Mouse (Mus musculus) intestine, postnatal 0 days (tissue): ENCODE results near the gene Gtf3c1. TPM values are rescaled to one million over a fixed set of nuclear protein-coding genes. Genes with fewer than 3 reads are reported as not detected.

Experiments used
- ATAC-seq: fragments of 200-750 bp; cut with Nextera tagmentation; 2 replicates; pipeline ENCODE4 v1.8.0; 2017; ENCODE audit warnings: mild to moderate bottlenecking, moderate TSS enrichment, moderate library complexity
- H3K27ac ChIP-seq: fragments of 300-500 bp; sonication (generic); 2 replicates; pipeline ENCODE4 v1.5.1; 2014; ENCODE audit warnings: mild to moderate bottlenecking, low read depth, low read length, moderate library complexity
- H3K27me3 ChIP-seq: fragments of 300-500 bp; sonication (generic); replicated peaks from 2 replicates; pipeline ENCODE4 v1.6.1; 2014; ENCODE audit warnings: low read length, mixed read lengths; ENCODE audit not compliant: control insufficient read depth, insufficient read depth
- H3K36me3 ChIP-seq: fragments of 300-500 bp; sonication (generic); 2 replicates; pipeline ENCODE4 v1.6.1; 2014; ENCODE audit warnings: mild to moderate bottlenecking, moderate library complexity; ENCODE audit not compliant: control insufficient read depth, insufficient read depth
- H3K4me1 ChIP-seq: fragments of 300-500 bp; sonication (generic); replicated peaks from 2 replicates; pipeline ENCODE4 v1.6.1; 2014; ENCODE audit warnings: antibody characterized with exemption, low read length, mixed read lengths; ENCODE audit not compliant: control insufficient read depth, insufficient read depth
- H3K4me2 ChIP-seq: fragments of 300-500 bp; sonication (generic); replicated peaks from 2 replicates; pipeline ENCODE4 v1.6.1; 2014; ENCODE audit warnings: low read depth, mild to moderate bottlenecking, moderate library complexity
- H3K4me3 ChIP-seq: fragments of 300-500 bp; sonication (generic); 2 replicates; pipeline ENCODE4 v1.5.1; 2014; ENCODE audit warnings: low read depth, low read length
- H3K9ac ChIP-seq: fragments of 300-500 bp; sonication (generic); 2 replicates; pipeline ENCODE4 v1.6.1; 2014; ENCODE audit warnings: mild to moderate bottlenecking, low read depth, low read length
- H3K9me3 ChIP-seq: fragments of 300-500 bp; sonication (generic); 2 replicates; pipeline ENCODE4 v1.6.1; 2016; ENCODE audit warnings: mixed run types; ENCODE audit not compliant: control insufficient read depth
- CTCF ChIP-seq: sonication (generic); IDR thresholded peaks from 2 replicates; pipeline ENCODE4 v1.5.1; 2016; ENCODE audit warnings: low read depth, mild to moderate bottlenecking, control low read depth, antibody characterized with exemption, moderate library complexity
- WGBS: fragments of 180-500 bp; shearing (Covaris S2); extraction: QIAGEN DNeasy Blood & Tissue Kit; methylation state at CpG from one replicate; pipeline ENCODE4 v1.1.7; 2014; 5-methylcytosine and 5-hydroxymethylcytosine counted together
- polyA plus RNA-seq: library from polyadenylated mRNA; unstranded; fragments of >200 nt; fragmentation: Nextera tagmentation; extraction: Ambion mirVana; gene quantifications from 2 replicates; pipeline ENCODE4 v1.2.1, GENCODE M21; 2015

The Gtf3c1 gene
- polyA plus RNA-seq, 1 experiment from 2014 or later: 6.8 TPM

GRCm38 (mm10) chr7:125637220-125638140, 70.1 kb downstream of the Gtf3c1 start:
- ATAC-seq: no peak
- TF ChIP-seq CTCF: no peak
- Histone ChIP-seq H3K27me3 (no peaks in the 10 kb centered on the region), H3K27ac (no peak overlapping the region), H3K36me3 (peaks cover 33% of the 10 kb centered on the region), H3K4me1 (no peaks in the 10 kb centered on the region), H3K9me3 (no peaks in the 10 kb centered on the region), H3K4me2 (no peak overlapping the region), H3K9ac (no peak overlapping the region), H3K4me3 (no peak overlapping the region)
- WGBS: 86% methylated on average over 8 of the region's 8 CpGs

- Histone ChIP-seq H3K27ac (no peak overlapping the region), H3K4me1 (no peaks in the 10 kb centered on the region), H3K9me3 (no peaks in the 10 kb centered on the region), H3K4me3 (no peak overlapping the region), H3K36me3 (no peaks in the 10 kb centered on the region), H3K9ac (no peak overlapping the region), H3K4me2 (no peak overlapping the region), H3K27me3 (no peaks in the 10 kb centered on the region)
- 86% methylated on average over 3 of the region's 3 CpGs for WGBS
- ATAC-seq: no peak
- no peak for TF ChIP-seq CTCF
Observed at GRCm38 (mm10) chr7:125630989-125631388, 76.6 kb downstream of the Gtf3c1 start.

DNA sequence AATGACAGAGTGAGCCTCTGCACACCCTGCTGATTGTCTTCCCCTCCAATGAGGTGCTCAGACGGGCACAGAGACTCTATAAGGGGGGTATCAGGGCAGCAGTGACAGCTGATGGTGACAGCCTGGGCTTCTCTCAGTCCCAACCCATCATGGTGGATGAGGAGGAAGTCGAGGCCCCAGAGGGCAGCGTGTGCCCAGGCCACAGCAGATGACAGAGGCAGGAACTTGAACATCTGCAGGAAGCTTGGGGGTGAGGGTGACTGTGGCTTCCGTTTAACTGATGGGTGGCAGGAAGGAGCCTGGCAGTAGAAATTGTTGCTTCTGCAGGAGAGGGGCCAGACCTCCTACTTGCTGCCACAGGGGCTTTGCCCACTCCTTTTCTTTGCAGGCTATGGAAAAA, 77.3 kb downstream of the Gtf3c1 start:
- WGBS: 54% methylated on average over 4 of the region's 4 CpGs
- H3K9ac ChIP-seq: no peak overlapping the region
- no peaks in the 10 kb centered on the region for H3K4me1 ChIP-seq
- H3K4me3 ChIP-seq: no peak overlapping the region
- H3K9me3 ChIP-seq: no peaks in the 10 kb centered on the region
- no peak for TF ChIP-seq CTCF
- no peaks in the 10 kb centered on the region for H3K27me3 ChIP-seq
- no peak overlapping the region for H3K27ac ChIP-seq
- H3K4me2 ChIP-seq: no peak overlapping the region
- no peaks in the 10 kb centered on the region for H3K36me3 ChIP-seq
- ATAC-seq: no peak

DNA sequence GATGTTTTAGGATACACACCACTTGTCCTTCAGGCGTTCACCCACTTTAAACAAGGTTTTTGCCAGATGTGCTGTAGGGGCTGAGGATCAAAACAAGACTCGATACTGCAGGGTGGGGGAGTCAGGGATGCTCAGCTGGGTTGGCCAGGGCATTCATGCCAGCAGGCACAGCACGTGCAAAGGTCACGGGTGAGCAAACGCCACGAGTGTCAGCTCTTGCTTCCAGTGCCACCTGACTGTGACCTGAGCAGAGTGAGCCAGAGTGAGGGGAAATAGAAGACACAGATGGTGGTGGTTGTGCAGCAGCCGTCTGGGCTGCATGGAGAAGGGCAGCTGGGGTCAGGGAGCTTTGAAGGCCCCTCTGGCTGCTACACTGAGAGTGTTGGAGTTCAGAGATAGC, 81.8 kb downstream of the Gtf3c1 start:
- no peaks in the 10 kb centered on the region for H3K4me1 ChIP-seq
- no peaks in the 10 kb centered on the region for H3K27me3 ChIP-seq
- ATAC-seq: no peak
- H3K36me3 ChIP-seq: no peaks in the 10 kb centered on the region
- no peaks in the 10 kb centered on the region for H3K9me3 ChIP-seq
- no peak for TF ChIP-seq CTCF
- no peak overlapping the region for H3K4me3 ChIP-seq
- no peak overlapping the region for H3K9ac ChIP-seq
- H3K4me2 ChIP-seq: no peak overlapping the region
- H3K27ac ChIP-seq: no peak overlapping the region
- 53% methylated on average over 7 of the region's 7 CpGs for WGBS

DNA sequence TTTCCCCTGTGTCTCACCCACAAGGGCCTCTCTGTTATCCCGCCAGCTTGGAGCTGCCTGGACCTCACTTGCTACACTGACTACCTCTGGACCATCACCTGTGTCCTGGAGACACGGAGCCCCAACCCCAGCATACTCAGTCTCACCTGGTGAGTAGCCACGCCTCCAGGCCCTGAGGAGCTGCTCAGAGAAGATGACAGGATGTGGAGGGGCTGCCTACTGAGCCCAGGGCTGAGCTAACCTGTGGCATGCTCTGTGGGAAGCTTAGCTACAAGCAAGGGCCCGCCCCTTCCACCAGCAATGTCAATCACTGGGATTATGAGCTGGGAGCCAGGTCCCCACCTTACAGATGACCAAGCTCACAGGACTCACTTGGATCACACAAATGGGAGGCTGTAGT, 82.4 kb downstream of the Gtf3c1 start:
- no peaks in the 10 kb centered on the region for H3K36me3 ChIP-seq
- no peak for ATAC-seq
- no peak for TF ChIP-seq CTCF

GRCm38 (mm10) chr7:125622741-125623685, 84.6 kb downstream of the Gtf3c1 start:
- Histone ChIP-seq H3K4me2 (no peak overlapping the region), H3K9ac (no peak overlapping the region), H3K27ac (no peak overlapping the region), H3K9me3 (no peaks in the 10 kb centered on the region), H3K4me1 (no peaks in the 10 kb centered on the region), H3K36me3 (no peaks in the 10 kb centered on the region), H3K4me3 (no peak overlapping the region), H3K27me3 (no peaks in the 10 kb centered on the region)
- no peak for TF ChIP-seq CTCF
- 65% methylated on average over 7 of the region's 7 CpGs for WGBS
- ATAC-seq: no peak

More for the DNA sequence above, 82.4 kb downstream of the Gtf3c1 start:
- H3K4me3 ChIP-seq: no peak overlapping the region
- no peak overlapping the region for H3K27ac ChIP-seq
- H3K27me3 ChIP-seq: no peaks in the 10 kb centered on the region
- H3K4me2 ChIP-seq: no peak overlapping the region
- no peaks in the 10 kb centered on the region for H3K9me3 ChIP-seq
- H3K4me1 ChIP-seq: no peaks in the 10 kb centered on the region
- H3K9ac ChIP-seq: no peak overlapping the region
- WGBS: 64% methylated on average over 4 of the region's 4 CpGs
